Mouse (Mus musculus): ENCODE results near the gene Asap3. TPM values are rescaled to one million over a fixed set of nuclear protein-coding genes. Genes with fewer than 3 reads are reported as not detected.

Gene Asap3
- total RNA-seq (2023), result under 1 TPM in 1 of 2 experiments, not detected in 1; 0.09 TPM

DNA sequence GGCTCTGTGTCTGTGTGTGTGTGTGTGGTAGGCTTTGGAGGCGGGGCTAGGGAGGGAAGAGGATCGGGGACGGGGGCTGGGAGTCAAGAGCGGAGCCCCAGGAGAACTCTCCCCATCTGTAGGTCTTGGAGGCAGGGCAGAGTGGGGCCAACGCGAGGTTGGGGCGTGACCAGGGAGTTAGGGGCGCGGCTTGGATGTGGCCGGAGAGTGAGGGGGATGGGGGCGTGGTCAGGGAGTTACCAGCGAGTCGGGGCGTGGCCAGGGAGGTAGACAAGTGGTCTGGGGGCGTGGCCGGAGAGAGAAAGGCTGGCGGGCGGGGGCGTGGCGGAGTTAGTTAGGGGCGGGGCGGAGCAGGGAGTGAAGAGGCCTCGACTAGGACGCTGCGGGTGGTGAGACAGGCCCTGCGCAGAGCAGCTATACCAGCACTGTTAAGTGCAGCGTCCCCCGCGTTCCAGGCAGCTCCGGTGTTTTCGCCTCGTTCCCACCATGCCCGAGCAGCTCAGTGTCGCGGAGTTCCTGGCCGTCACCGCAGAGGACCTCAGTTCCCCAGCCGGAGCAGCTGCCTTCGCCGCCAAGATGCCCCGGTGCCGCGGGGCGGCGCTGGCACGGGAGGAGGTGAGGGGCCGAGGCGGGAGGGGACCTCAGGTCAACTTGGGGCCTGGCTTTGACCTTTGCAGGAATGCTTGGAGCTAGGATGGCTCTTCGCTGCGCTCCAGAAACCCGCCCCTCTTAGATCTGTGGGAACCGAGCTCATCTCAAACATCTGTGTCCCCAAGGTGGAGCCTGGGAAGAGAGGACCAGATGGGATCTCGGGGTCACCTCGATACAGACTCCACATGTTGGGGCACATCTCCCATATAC is at the start of gene Asap3:
TSS of gene Asap3 (plus strand) at position 333 of the 861 bp plus-strand sequence.

DNA sequence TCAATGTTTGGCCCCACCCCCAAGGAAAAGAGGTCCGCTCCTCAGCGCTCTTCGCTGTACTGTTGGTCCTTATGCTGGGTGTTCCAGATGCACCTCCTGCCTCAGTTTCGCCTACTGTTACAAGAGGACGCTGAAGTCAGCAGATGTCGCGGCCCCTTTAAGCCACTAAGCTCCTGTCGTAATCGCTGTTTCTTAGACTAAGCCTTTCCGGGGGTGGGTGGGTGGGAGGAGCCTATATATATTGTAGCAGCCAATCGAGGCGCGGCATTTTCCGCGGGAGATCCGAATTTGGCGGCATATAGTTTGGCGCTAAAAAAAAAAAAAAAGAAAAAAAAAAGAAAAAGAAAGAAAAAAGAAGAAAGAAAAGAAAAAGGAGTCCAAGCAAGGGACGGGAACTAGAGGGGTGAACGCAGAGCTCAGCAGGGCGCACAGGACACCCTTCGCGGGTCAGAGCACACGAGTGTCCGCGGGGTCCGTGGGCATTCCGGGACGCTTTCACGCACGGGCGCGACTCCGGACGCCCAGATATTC is 34.1 kb upstream of the Asap3 start, which contains the start of gene E2f2:
TSS of gene E2f2 (plus strand) at position 384 of the 531 bp plus-strand sequence.

GRCm38 (mm10) chr4:136247729-136248463 is 41.7 kb downstream of the Asap3 start, which contains the start of gene Tcea3:
Gene Tcea3 (plus strand): TSS chr4:136247729.

DNA sequence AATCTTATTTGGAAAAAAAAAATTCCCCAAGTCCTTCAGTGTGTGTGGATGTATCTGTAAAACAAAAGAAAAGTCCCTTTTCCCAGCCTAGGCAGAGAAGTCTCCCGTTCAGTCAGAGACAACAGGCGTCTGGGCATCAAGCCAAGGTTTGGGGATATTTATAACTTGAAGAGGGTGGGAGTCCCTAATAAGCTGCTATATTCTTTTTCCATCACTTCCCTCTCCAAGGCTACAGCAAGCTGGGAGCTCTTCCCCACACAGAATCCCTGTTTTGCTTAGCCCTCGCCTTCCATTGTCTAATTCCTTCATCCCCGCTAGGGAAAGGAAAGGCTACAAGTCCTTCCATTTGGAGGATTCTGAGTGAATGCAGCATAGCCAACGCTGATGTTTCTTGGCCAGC is 78.3 kb downstream of the Asap3 start, which contains the start of gene Zfp46:
TSS of gene Zfp46 (plus strand) at position 229 of the 400 bp plus-strand sequence.

Other genes with a start within 250 kb of the Asap3 start
- 10 to 100 TPM; 12.3 to 14.4 TPM for gene Gale, start 242.6 kb upstream of the Asap3 start, total RNA-seq (2023)
- gene Lypla2, start 233.7 kb upstream of the Asap3 start, total RNA-seq (2023), result 10 to 100 TPM; 86.7 to 96.1 TPM
- 10 to 100 TPM; 27.9 to 29.7 TPM for gene Pithd1, start 219.1 kb upstream of the Asap3 start, total RNA-seq (2023)
- 10 to 100 TPM; 58.8 to 65.0 TPM for gene Eloa, start 184.6 kb upstream of the Asap3 start, total RNA-seq (2023)
- 100 to 1,000 TPM; 312 to 313 TPM for gene Rpl11, start 152.9 kb upstream of the Asap3 start, total RNA-seq (2023)
- gene Id3, start 62.9 kb upstream of the Asap3 start, total RNA-seq (2023), result 1 to 10 TPM; 2.5 to 2.6 TPM
- 10 to 100 TPM; 92.0 to 98.7 TPM for gene E2f2, start 34.0 kb upstream of the Asap3 start, total RNA-seq (2023)
- gene Tcea3, start 41.4 kb downstream of the Asap3 start, total RNA-seq (2023), result 1 to 10 TPM; 2.4 to 3.2 TPM
- 1 to 10 TPM; 7.5 to 7.8 TPM for gene Zfp46, start 78.3 kb downstream of the Asap3 start, total RNA-seq (2023)
- gene Hnrnpr, start 104.6 kb downstream of the Asap3 start, total RNA-seq (2023), result 10 to 100 TPM; 46.2 to 55.8 TPM
- not detected for gene Htr1d, start 217.2 kb downstream of the Asap3 start, total RNA-seq (2023)